Mouse (Mus musculus) right cerebral cortex, adult 18-20 months (tissue): ENCODE results near the gene Mbnl1.
"Not testable (repeated sequence)": the region's sequence is repeated elsewhere in the genome, so short reads cannot be mapped to it uniquely, and the experiment has no call there.

Source experiments
- DNase-seq: peaks from one replicate; pipeline ENCODE4 v3.0.0; 2022; ENCODE audit warnings: mixed read lengths

Mbnl1 gene

GRCm38 (mm10) chr3:60472681-60473177 is at the start of gene Mbnl1:
Mbnl1 (plus strand) TSS chr3:60472830.
- no peak for DNase-seq

GRCm38 (mm10) chr3:60424148-60424547 is 48.5 kb upstream of the Mbnl1 start:
- DNase-seq, result no peak

- DNase-seq, result no peak
Observed at GRCm38 (mm10) chr3:60429049-60429448, 43.6 kb upstream of the Mbnl1 start.

DNA sequence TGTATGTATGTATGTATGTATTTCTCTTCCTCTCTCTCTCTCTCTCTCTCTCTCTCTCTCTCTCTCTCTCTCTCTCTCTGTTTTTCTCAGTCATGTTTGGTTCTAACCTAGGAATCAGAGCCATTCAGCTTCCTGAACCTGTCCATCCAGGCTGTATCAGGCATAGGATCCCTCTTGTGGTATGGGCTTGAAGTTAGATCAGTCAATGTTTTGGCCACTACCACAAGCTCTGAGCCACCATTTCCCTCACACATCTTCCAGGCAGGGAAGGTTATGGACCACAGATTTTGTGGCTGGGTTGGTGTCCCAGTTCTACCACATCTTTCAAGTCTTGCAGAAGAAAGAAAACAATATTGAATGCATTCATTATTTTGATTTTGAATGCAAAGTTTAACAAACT is 35.4 kb upstream of the Mbnl1 start:
- no peak for DNase-seq

DNA sequence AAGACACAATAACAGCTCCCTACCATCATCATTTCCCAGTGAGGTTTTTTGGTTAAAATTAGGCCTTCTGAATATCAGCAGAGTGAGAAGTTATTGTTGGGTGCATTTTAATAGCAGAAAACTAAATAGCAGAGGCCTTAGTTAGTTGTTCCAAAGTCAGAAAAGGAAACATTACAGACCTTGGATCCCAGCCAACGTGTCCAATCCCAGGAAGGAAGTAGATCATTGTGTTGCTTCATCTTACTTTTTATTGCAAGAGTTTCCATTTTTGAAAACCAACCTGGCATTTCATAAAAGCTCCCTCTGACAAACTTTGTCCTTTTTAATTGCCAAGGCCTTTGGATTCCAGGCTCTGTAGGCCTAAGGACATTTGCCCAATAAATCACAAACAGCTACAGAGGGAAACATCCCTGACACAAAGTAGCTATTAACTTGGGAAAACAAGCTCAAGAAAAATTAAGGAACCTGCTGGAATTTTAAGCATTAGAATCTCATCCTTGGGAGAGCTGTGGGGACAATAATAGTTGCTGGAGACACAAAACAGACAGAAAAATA is 34.9 kb upstream of the Mbnl1 start:
- DNase-seq, result no peak

GRCm38 (mm10) chr3:60438715-60439114 is 33.9 kb upstream of the Mbnl1 start:
- no peak for DNase-seq

GRCm38 (mm10) chr3:60461828-60462521 is 10.7 kb upstream of the Mbnl1 start:
- DNase-seq, result no peak

DNA sequence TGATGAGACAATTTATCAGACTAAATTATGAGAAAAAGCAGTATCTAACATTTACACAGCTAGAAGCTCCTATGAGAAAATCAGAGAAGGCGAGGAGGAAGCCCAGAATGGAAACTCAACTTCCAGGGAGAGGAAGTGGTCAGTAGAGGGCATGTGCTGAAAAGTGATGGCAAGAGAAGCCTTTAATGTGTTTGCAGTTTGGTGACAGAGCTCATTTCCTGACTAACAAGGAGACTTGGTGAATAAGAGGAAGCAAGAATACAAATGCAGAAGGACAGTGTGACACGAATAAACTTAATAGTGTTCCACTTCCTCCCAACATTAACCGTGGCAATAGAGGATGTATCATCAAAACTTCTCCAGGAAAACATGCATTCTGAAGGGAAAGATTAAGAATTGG is 4.0 kb upstream of the Mbnl1 start:
- DNase-seq, result not testable (repeated sequence)

DNA sequence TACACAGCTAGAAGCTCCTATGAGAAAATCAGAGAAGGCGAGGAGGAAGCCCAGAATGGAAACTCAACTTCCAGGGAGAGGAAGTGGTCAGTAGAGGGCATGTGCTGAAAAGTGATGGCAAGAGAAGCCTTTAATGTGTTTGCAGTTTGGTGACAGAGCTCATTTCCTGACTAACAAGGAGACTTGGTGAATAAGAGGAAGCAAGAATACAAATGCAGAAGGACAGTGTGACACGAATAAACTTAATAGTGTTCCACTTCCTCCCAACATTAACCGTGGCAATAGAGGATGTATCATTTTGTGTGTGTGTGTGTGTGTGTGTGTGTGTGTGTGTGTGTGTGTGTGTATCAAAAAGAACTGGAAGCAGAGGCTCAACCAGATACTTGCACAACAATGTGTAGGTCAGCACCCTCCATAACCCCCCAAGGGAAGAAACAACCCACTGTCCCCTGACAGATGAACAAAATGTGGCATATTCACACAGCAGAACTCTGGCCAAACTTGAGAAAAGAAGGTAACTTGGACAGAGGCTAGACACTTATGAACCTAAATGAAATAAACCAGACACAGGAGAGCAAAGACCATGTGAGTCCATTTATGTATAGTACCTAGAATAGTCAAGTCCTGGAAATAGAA is 3.3 kb upstream of the Mbnl1 start:
- not testable (repeated sequence) for DNase-seq

GRCm38 (mm10) chr3:60472011-60472680 is 484 bp upstream of the Mbnl1 start:
- no peak for DNase-seq

DNA sequence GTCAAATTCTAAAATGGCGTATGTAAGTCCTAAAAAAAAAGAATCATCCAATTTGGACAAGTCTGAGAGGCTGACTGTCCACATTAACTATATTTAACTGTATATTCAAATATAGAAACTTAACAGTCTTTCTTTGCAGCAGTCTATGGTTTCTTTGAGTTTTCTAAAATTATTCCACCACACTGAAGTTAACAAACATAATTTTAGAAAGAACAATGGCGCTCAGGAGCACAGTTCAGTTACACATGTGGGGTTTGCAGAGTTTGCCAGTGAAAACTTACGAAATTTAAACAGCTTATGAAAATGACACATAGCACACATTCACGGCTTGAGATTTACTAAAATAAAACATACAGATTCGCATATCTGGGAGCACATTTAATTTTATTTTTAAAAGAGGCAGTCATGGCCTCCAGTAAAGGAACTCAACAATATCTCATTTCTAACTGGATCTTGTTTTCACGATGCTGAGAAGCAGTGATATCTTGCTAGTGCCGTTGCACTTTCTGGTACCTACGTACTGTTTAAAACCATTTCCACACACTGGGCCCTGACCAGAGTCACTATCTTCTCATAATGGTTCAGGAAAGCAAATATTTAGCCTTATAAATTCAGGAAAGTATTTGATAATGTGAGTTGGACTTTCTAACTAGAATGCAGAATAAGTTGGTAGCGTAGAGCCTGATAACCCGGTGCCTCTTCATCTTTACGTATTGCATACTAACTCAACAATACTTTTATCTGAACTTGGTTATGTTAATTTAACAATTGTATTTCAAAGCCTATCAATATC is 1.4 kb downstream of the Mbnl1 start:
- DNase-seq, result no peak

DNA sequence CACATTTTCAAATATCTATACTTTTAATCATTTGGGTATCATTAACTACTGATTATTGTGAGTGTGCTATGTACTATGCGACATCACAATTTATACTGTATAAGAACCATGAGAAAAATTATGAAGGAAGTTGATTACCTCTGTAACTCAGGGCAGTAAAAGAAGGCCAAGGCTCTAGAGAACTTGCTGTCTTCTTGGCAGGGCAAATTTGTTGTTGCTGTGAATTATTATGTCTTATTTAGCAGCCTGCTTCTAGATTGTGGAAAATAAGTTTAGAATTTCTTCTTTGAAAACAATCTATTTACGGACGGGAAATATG is 2.0 kb downstream of the Mbnl1 start:
- DNase-seq, result no peak

DNA sequence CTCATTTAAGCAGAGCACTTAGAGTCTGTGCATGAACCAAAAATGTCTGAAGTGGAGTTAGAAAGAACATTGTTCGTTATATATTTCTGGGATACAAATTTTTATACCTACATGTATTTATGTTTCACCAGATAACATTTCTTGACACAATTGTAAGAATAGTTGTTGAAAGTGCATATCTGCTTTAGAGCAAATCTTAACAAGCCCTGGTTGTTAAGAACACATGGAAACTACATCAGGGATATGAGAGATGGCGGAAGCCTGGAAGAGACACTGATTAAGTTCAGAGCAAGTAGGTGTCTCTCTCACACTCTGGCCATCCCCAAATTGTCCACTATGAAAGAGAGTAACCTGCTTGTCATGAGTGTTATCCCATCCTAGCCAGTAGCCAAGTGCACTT is 2.4 kb downstream of the Mbnl1 start:
- DNase-seq, result no peak

GRCm38 (mm10) chr3:60476751-60477255 is 4.2 kb downstream of the Mbnl1 start:
- no peak for DNase-seq

- no peak for DNase-seq
Observed at GRCm38 (mm10) chr3:60478433-60478832, 5.8 kb downstream of the Mbnl1 start.

- no peak for DNase-seq
Observed at GRCm38 (mm10) chr3:60480716-60481115, 8.1 kb downstream of the Mbnl1 start.

- DNase-seq, result no peak
Observed at GRCm38 (mm10) chr3:60481740-60482399, 9.2 kb downstream of the Mbnl1 start.

GRCm38 (mm10) chr3:60483305-60483704 is 10.7 kb downstream of the Mbnl1 start:
- DNase-seq, result no peak

- no peak for DNase-seq
Observed at GRCm38 (mm10) chr3:60485987-60486712, 13.5 kb downstream of the Mbnl1 start.

GRCm38 (mm10) chr3:60486713-60487170 is 14.1 kb downstream of the Mbnl1 start:
- DNase-seq, result no peak

- DNase-seq, result no peak
Observed at GRCm38 (mm10) chr3:60489509-60489908, 16.9 kb downstream of the Mbnl1 start.
